Mouse (Mus musculus): ENCODE results near the gene Hspb6.

- TF ChIP-seq CTCF (conservative IDR thresholded peaks at IDR 0.05; ENCODE audit: insufficient read depth, insufficient read length, low read depth, low read length): no peak
- TF ChIP-seq POLR2A (IDR thresholded peaks at IDR 0.05; ENCODE audit: low read depth, low read length): no peak
These were observed 15.6 kb downstream of the Hspb6 start for GRCm38 (mm10) chr7:30567555-30567954.
